Mouse (Mus musculus): ENCODE data around the gene Mettl7a3.
"Not testable (repeated sequence)": the region's sequence is repeated elsewhere in the genome, so short reads cannot be mapped to it uniquely, and the experiment has no call there.

The Mettl7a3 gene

GRCm38 (mm10) chr15:100329336-100329735 is 5.4 kb upstream of the Mettl7a3 start:
- DNase-seq (ENCODE audit: low spot score) = not testable (repeated sequence)

- no peak for DNase-seq (ENCODE audit: low spot score)
These were observed 4.0 kb upstream of the Mettl7a3 start for GRCm38 (mm10) chr15:100330739-100331138.

GRCm38 (mm10) chr15:100332077-100332961 is 2.4 kb upstream of the Mettl7a3 start:
- DNase-seq (ENCODE audit: low spot score) = not testable (repeated sequence)

GRCm38 (mm10) chr15:100337328-100337727 is 2.6 kb downstream of the Mettl7a3 start:
- not testable (repeated sequence) for DNase-seq (ENCODE audit: low spot score)

- DNase-seq (ENCODE audit: low spot score) = peak; percentile 83
These were observed 3.1 kb downstream of the Mettl7a3 start for GRCm38 (mm10) chr15:100337847-100338246.

GRCm38 (mm10) chr15:100341314-100341980 is 6.7 kb downstream of the Mettl7a3 start:
- DNase-seq (ENCODE audit: low spot score) = not testable (repeated sequence)

- DNase-seq (ENCODE audit: low spot score) = no peak
These were observed 10.8 kb downstream of the Mettl7a3 start for GRCm38 (mm10) chr15:100345484-100345883.

GRCm38 (mm10) chr15:100346761-100347160 is 12.0 kb downstream of the Mettl7a3 start:
- DNase-seq (ENCODE audit: low spot score) = no peak

GRCm38 (mm10) chr15:100349496-100349895 is 14.8 kb downstream of the Mettl7a3 start:
- no peak for DNase-seq (ENCODE audit: low spot score)

GRCm38 (mm10) chr15:100351501-100352060 is 16.9 kb downstream of the Mettl7a3 start:
- no peak for DNase-seq (ENCODE audit: low spot score)

- no peak for DNase-seq (ENCODE audit: low spot score)
These were observed 18.1 kb downstream of the Mettl7a3 start, which contains the start of the genes Methig1 and Mettl7a2 for GRCm38 (mm10) chr15:100352711-100353250. TSS of gene Methig1 (plus strand) at chr15:100353149. TSS of gene Mettl7a2 (plus strand) at chr15:100353200.

GRCm38 (mm10) chr15:100353399-100353798 is 18.7 kb downstream of the Mettl7a3 start:
- not testable (repeated sequence) for DNase-seq (ENCODE audit: low spot score)

GRCm38 (mm10) chr15:100355876-100356275 is 21.1 kb downstream of the Mettl7a3 start:
- DNase-seq (ENCODE audit: low spot score) = no peak

GRCm38 (mm10) chr15:100364242-100364641 is 29.5 kb downstream of the Mettl7a3 start, which contains the start of gene Higd1c:
TSS of gene Higd1c (plus strand) at chr15:100364542.
- DNase-seq (ENCODE audit: low spot score) = no peak

GRCm38 (mm10) chr15:100365967-100366366 is 31.2 kb downstream of the Mettl7a3 start:
- not testable (repeated sequence) for DNase-seq (ENCODE audit: low spot score)

- DNase-seq (ENCODE audit: low spot score) = no peak
These were observed 32.4 kb downstream of the Mettl7a3 start for GRCm38 (mm10) chr15:100367119-100367518.

- DNase-seq (ENCODE audit: low spot score) = peak; percentile 72
These were observed 40.3 kb downstream of the Mettl7a3 start for GRCm38 (mm10) chr15:100375066-100375465.

- DNase-seq (ENCODE audit: low spot score) = not testable (repeated sequence)
These were observed 43.2 kb downstream of the Mettl7a3 start for GRCm38 (mm10) chr15:100377847-100378505.

- no peak for DNase-seq (ENCODE audit: low spot score)
These were observed 44.9 kb downstream of the Mettl7a3 start for GRCm38 (mm10) chr15:100379658-100380057.

- DNase-seq (ENCODE audit: low spot score) = no peak
These were observed 45.4 kb downstream of the Mettl7a3 start for GRCm38 (mm10) chr15:100380104-100380503.

- no peak for DNase-seq (ENCODE audit: low spot score)
These were observed 51.0 kb downstream of the Mettl7a3 start for GRCm38 (mm10) chr15:100385705-100386104.
